Mouse (Mus musculus): ENCODE results near the gene Rasgrf2. TPM values are rescaled to one million over a fixed set of nuclear protein-coding genes. Genes with fewer than 3 reads are reported as not detected.
A peak's percentile ranks its signal among the peaks of the same experiment; 100 is the strongest.
"Not testable (repeated sequence)": the region's sequence is repeated elsewhere in the genome, so short reads cannot be mapped to it uniquely, and the experiment has no call there.

Rasgrf2 gene
- polyA plus RNA-seq (2015; fragmentation: Nextera tagmentation; extraction: Ambion mirVana), result 0.11 and 0.18 TPM in 2 replicates

DNA sequence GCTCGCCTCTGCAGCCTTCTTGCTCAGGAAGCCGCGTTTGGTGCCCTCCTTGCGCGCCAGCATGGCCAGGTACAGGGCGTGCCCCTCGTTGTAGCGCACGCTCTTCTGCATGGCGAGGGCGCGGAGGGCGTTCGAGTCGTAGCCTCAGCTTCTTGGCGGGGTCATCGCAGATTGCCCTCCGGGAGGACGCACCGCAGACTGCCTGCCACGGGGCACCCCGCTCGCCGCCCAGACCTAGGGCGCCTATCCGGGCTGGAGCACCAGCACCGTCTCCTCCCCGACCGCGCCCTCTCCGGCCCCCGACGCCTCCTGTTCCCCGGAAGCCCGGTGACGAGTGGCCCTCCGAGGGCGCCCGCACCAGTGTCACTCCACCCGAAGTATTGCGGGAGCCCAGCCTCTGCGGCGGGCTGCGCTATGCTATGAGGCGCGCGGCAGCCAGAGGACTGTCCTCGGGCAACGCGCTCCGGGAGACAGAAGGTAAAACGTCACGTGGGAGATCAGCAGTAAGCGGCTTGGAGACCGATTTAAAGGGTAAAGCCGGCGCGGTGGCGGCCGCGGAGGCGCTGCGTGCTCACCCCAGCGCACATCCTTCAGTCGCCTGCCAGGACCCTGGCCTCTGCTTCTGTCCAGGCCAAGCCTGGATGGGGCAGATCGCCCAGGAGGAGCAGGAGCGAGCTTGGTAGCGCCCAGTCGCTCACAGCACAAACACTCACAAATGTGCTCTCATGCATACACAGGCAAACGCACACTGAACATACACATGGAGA lies at the start of gene Rasgrf2:
Gene Rasgrf2 (minus strand): TSS at position 273 of the 767 bp plus-strand sequence.
- Histone ChIP-seq H3K9ac (ENCODE audit: low read length) (peak within 1 kb of the TSS; percentile 42; the same call in 1 of the 2 replicates), H3K36me3 (ENCODE audit: control insufficient read depth, insufficient read depth, low read length) (no peaks in the 10 kb centered on the region), H3K4me1 (replicated peaks; ENCODE audit: control insufficient read depth, insufficient read depth, low read length) (peaks cover 6% of the 10 kb centered on the region), H3K4me2 (ENCODE audit: low read depth, low read length) (peak within 1 kb of the TSS; percentile 97), H3K4me3 (ENCODE audit: low read length) (peak within 1 kb of the TSS; percentile 57), H3K27ac (ENCODE audit: low read length) (no peak within 1 kb of the TSS), H3K9me3 (ENCODE audit: control insufficient read depth, low read length) (no peaks in the 10 kb centered on the region), H3K27me3 (ENCODE audit: control insufficient read depth, insufficient read depth, low read depth, low read length) (peaks cover 22% of the 10 kb centered on the region)
- WGBS, result under 1% methylated on average over 70 of the region's 70 CpGs
- peak; percentile 80 for ATAC-seq (ENCODE audit: low read depth)

GRCm38 (mm10) chr13:92172686-92173085 lies 41.2 kb upstream of the Rasgrf2 start:
- not testable (repeated sequence) for H3K9ac ChIP-seq (ENCODE audit: low read length); ATAC-seq (ENCODE audit: low read depth); H3K4me3 ChIP-seq (ENCODE audit: low read length); H3K4me2 ChIP-seq (ENCODE audit: low read depth, low read length); H3K27me3 ChIP-seq (ENCODE audit: control insufficient read depth, insufficient read depth, low read depth, low read length); H3K36me3 ChIP-seq (ENCODE audit: control insufficient read depth, insufficient read depth, low read length); H3K27ac ChIP-seq (ENCODE audit: low read length); H3K9me3 ChIP-seq (ENCODE audit: control insufficient read depth, low read length); H3K4me1 ChIP-seq (replicated peaks; ENCODE audit: control insufficient read depth, insufficient read depth, low read length)
- WGBS, result 75% methylated on average over 8 of the region's 8 CpGs

- H3K9me3 ChIP-seq (ENCODE audit: control insufficient read depth, low read length), result peaks cover 5% of the 10 kb centered on the region
- H3K4me3 ChIP-seq (ENCODE audit: low read length), result no peak overlapping the region
- H3K9ac ChIP-seq (ENCODE audit: low read length), result no peak overlapping the region
- whole genome bisulfite sequencing, result 67% methylated on average over 3 of the region's 3 CpGs
- no peak overlapping the region for H3K27ac ChIP-seq (ENCODE audit: low read length)
- no peaks in the 10 kb centered on the region for H3K27me3 ChIP-seq (ENCODE audit: control insufficient read depth, insufficient read depth, low read depth, low read length)
- ATAC-seq (ENCODE audit: low read depth), result no peak
- no peaks in the 10 kb centered on the region for H3K36me3 ChIP-seq (ENCODE audit: control insufficient read depth, insufficient read depth, low read length)
- H3K4me1 ChIP-seq (replicated peaks; ENCODE audit: control insufficient read depth, insufficient read depth, low read length), result no peaks in the 10 kb centered on the region
- H3K4me2 ChIP-seq (ENCODE audit: low read depth, low read length), result no peak overlapping the region
Measured at GRCm38 (mm10) chr13:92150551-92150950, 19.1 kb upstream of the Rasgrf2 start.

- no peaks in the 10 kb centered on the region for H3K4me1 ChIP-seq (replicated peaks; ENCODE audit: control insufficient read depth, insufficient read depth, low read length)
- peaks cover 16% of the 10 kb centered on the region for H3K9me3 ChIP-seq (ENCODE audit: control insufficient read depth, low read length)
- WGBS, result 70% methylated on average over 4 of the region's 4 CpGs
- H3K9ac ChIP-seq (ENCODE audit: low read length), result no peak overlapping the region
- ATAC-seq (ENCODE audit: low read depth), result no peak
- no peaks in the 10 kb centered on the region for H3K36me3 ChIP-seq (ENCODE audit: control insufficient read depth, insufficient read depth, low read length)
- H3K27ac ChIP-seq (ENCODE audit: low read length), result no peak overlapping the region
- no peak overlapping the region for H3K4me3 ChIP-seq (ENCODE audit: low read length)
- H3K27me3 ChIP-seq (ENCODE audit: control insufficient read depth, insufficient read depth, low read depth, low read length), result no peaks in the 10 kb centered on the region
- no peak overlapping the region for H3K4me2 ChIP-seq (ENCODE audit: low read depth, low read length)
Measured at GRCm38 (mm10) chr13:92148858-92149257, 17.4 kb upstream of the Rasgrf2 start.

GRCm38 (mm10) chr13:92134792-92135191 lies 3.3 kb upstream of the Rasgrf2 start:
- 59% methylated on average over 3 of the region's 3 CpGs for WGBS
- H3K9me3 ChIP-seq (ENCODE audit: control insufficient read depth, low read length), result no peaks in the 10 kb centered on the region; the same call in 1 of the 2 replicates
- no peaks in the 10 kb centered on the region for H3K36me3 ChIP-seq (ENCODE audit: control insufficient read depth, insufficient read depth, low read length)
- no peak overlapping the region for H3K4me2 ChIP-seq (ENCODE audit: low read depth, low read length)
- no peak overlapping the region for H3K27ac ChIP-seq (ENCODE audit: low read length)
- peaks cover 6% of the 10 kb centered on the region for H3K4me1 ChIP-seq (replicated peaks; ENCODE audit: control insufficient read depth, insufficient read depth, low read length)
- H3K9ac ChIP-seq (ENCODE audit: low read length), result no peak overlapping the region
- ATAC-seq (ENCODE audit: low read depth), result no peak
- peaks cover 20% of the 10 kb centered on the region for H3K27me3 ChIP-seq (ENCODE audit: control insufficient read depth, insufficient read depth, low read depth, low read length)
- no peak overlapping the region for H3K4me3 ChIP-seq (ENCODE audit: low read length)

GRCm38 (mm10) chr13:92132599-92132998 lies 1.1 kb upstream of the Rasgrf2 start:
- Histone ChIP-seq H3K27me3 (ENCODE audit: control insufficient read depth, insufficient read depth, low read depth, low read length) (peaks cover 22% of the 10 kb centered on the region), H3K4me3 (ENCODE audit: low read length) (no peak overlapping the region), H3K27ac (ENCODE audit: low read length) (no peak overlapping the region), H3K9me3 (ENCODE audit: control insufficient read depth, low read length) (no peaks in the 10 kb centered on the region), H3K4me2 (ENCODE audit: low read depth, low read length) (no peak overlapping the region), H3K4me1 (replicated peaks; ENCODE audit: control insufficient read depth, insufficient read depth, low read length) (peaks cover 6% of the 10 kb centered on the region), H3K9ac (ENCODE audit: low read length) (no peak overlapping the region), H3K36me3 (ENCODE audit: control insufficient read depth, insufficient read depth, low read length) (no peaks in the 10 kb centered on the region)
- 27% methylated on average over 2 of the region's 2 CpGs for WGBS
- ATAC-seq (ENCODE audit: low read depth), result no peak

DNA sequence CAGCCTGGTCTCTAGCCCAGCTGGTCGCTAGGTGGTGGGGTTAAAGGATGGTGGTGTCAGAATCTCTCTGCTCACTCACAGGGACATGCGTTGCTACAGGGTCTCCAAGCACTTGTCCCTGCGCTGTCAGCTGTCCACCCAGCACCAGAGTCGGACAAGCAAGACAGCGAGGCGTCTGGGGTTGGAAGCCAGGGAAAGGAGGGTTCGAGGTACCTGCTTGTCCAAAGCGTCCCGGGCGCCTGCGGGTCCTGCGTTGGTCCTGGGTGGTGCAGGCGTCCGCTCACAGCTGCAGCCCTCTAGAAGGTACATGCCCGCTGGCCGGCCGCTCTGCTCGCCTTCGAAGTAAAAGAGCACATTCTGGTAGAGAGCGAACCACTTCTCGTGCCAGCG lies 467 bp downstream of the Rasgrf2 start:
- no peak overlapping the region for H3K27ac ChIP-seq (ENCODE audit: low read length)
- H3K4me2 ChIP-seq (ENCODE audit: low read depth, low read length), result peak overlapping the region; percentile 97
- H3K4me3 ChIP-seq (ENCODE audit: low read length), result peak overlapping the region; percentile 57
- no peaks in the 10 kb centered on the region for H3K9me3 ChIP-seq (ENCODE audit: control insufficient read depth, low read length)
- H3K9ac ChIP-seq (ENCODE audit: low read length), result 0 out of 2 replicates have a peak overlapping the region, but pooled peaks have one; percentile 42
- 6% methylated on average over 19 of the region's 22 CpGs for WGBS
- peaks cover 22% of the 10 kb centered on the region for H3K27me3 ChIP-seq (ENCODE audit: control insufficient read depth, insufficient read depth, low read depth, low read length)
- peak; percentile 20; the same call in 1 of the 2 replicates for ATAC-seq (ENCODE audit: low read depth)
- H3K36me3 ChIP-seq (ENCODE audit: control insufficient read depth, insufficient read depth, low read length), result no peaks in the 10 kb centered on the region
- H3K4me1 ChIP-seq (replicated peaks; ENCODE audit: control insufficient read depth, insufficient read depth, low read length), result peaks cover 6% of the 10 kb centered on the region

- ATAC-seq (ENCODE audit: low read depth), result no peak
- peaks cover 6% of the 10 kb centered on the region for H3K4me1 ChIP-seq (replicated peaks; ENCODE audit: control insufficient read depth, insufficient read depth, low read length)
- no peak overlapping the region for H3K4me2 ChIP-seq (ENCODE audit: low read depth, low read length)
- 63% methylated on average over 4 of the region's 4 CpGs for WGBS
- no peak overlapping the region for H3K4me3 ChIP-seq (ENCODE audit: low read length)
- no peaks in the 10 kb centered on the region for H3K9me3 ChIP-seq (ENCODE audit: control insufficient read depth, low read length)
- peaks cover 22% of the 10 kb centered on the region for H3K27me3 ChIP-seq (ENCODE audit: control insufficient read depth, insufficient read depth, low read depth, low read length)
- H3K36me3 ChIP-seq (ENCODE audit: control insufficient read depth, insufficient read depth, low read length), result no peaks in the 10 kb centered on the region
- H3K27ac ChIP-seq (ENCODE audit: low read length), result no peak overlapping the region
- no peak overlapping the region for H3K9ac ChIP-seq (ENCODE audit: low read length)
Measured at GRCm38 (mm10) chr13:92129877-92130276, 1.6 kb downstream of the Rasgrf2 start.

- no peaks in the 10 kb centered on the region for H3K9me3 ChIP-seq (ENCODE audit: control insufficient read depth, low read length)
- no peak overlapping the region for H3K27ac ChIP-seq (ENCODE audit: low read length)
- no peaks in the 10 kb centered on the region; the same call in 1 of the 2 replicates for H3K4me1 ChIP-seq (replicated peaks; ENCODE audit: control insufficient read depth, insufficient read depth, low read length)
- no peak overlapping the region for H3K4me3 ChIP-seq (ENCODE audit: low read length)
- no peaks in the 10 kb centered on the region for H3K36me3 ChIP-seq (ENCODE audit: control insufficient read depth, insufficient read depth, low read length)
- no peak for ATAC-seq (ENCODE audit: low read depth)
- H3K27me3 ChIP-seq (ENCODE audit: control insufficient read depth, insufficient read depth, low read depth, low read length), result peaks cover 12% of the 10 kb centered on the region
- no peak overlapping the region for H3K4me2 ChIP-seq (ENCODE audit: low read depth, low read length)
- WGBS, result 84% methylated on average over 5 of the region's 5 CpGs
- H3K9ac ChIP-seq (ENCODE audit: low read length), result no peak overlapping the region
Measured at GRCm38 (mm10) chr13:92125902-92126301, 5.6 kb downstream of the Rasgrf2 start.

Data from lung, embryonic 16.5 days (tissue).